Mouse (Mus musculus): Measurements from ENCODE around the gene Olfr1328.
"Not testable (repeated sequence)": the region's sequence is repeated elsewhere in the genome, so short reads cannot be mapped to it uniquely, and the experiment has no call there.

Gene Olfr1328

DNA sequence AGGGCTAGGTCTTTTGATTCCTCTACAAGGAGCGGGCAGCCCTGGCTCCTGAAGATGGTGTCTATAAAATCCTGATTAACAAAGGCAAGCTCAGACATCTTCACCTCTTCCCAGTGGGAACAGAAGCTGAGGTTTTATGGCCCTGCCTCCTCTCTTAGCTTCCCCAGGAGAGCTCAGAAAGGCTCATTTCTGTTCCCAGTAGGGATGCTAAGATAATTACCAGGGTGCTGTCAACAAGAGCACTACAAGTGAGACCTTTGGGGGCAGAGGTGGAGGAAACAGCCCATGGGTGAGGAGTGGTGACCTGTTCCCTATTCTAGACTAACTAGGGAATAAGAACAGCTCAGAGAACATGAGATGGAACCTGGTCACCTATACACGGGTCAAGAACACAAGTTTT is at the start of gene Olfr1328:
Gene Olfr1328, minus strand, starts transcription at position 101 of the 400 bp plus-strand sequence.
- DNase-seq = no peak

DNA sequence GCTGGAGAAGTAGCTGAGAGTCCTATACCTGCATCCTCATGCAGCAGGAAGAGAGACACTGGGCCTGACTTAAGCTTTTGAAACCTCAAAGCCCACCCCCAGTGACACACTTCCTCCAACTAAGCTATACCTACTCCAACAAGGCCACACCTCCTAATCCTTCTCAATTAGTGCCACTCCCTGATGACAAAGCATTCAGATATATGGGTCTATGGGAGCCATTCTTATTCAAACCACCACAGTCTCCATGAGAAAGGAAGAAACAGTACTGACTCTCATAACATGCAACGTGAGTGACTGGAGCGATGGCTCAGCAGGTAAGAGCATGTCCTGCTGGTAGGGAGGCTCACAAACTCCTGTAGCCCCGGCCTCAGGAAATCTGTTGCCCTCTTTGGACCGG is 46.9 kb upstream of the Olfr1328 start:
- DNase-seq = no peak

DNA sequence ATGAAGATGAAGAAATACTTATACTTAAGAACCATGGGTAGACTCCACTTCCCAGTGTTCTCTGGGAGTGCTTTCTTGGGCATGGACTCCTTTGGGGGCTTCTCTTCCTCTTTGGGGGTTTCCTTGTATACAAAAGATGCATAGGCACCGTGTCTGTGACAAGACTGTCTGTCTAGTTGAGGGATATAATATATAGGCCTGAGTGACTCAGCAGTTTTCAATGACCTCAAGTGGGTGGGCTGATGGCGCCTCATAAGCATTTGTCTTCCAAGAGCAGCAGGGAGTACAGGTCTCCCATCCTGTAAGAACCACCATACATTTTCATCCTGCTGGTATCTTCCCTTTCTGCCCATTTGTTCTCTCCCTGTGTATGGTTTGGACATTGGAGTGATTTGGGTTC is 34.9 kb upstream of the Olfr1328 start:
- no peak for DNase-seq

DNA sequence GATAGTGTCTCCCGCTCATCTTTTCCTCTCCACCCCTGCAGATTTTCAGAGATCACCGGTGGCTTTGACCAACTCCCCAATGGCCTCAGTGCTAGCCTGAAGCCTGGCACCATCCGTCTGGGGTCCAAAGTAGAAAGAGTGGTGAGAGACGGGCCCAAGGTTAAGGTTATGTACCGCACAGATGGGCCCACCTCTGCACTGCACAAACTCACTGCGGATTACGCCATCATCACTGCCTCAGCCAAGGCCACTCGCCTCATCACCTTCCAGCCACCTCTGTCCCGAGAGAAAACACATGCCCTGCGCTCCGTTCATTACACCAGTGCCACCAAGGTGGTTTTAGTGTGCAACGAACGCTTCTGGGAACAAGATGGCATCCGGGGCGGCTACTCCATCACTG is 29.3 kb upstream of the Olfr1328 start:
- no peak for DNase-seq

DNA sequence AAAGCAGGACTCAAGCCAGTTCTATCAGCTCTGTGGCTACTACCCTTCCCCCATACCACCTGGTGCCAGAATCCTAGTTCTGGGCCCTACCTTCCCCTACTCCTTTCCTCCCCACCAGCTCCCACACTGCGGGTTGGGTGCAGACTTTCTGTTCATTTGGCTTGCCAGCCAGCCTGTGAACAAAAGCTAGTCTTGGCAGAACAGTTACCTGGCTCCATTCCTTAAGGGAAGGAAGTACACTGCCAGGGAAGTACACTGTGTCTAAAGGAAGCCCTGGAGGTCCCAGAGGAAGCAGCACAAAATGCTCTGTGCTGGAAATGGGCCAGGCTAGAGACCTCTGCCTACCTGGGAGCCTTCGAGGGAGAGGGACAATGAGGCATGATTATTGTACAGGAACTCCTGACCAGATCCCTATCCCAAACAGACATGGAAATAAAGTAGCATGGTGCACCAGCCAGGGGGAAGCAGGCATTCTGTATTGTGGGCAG is 22.8 kb upstream of the Olfr1328 start, which contains the start of gene Lao1:
Gene Lao1, plus strand, starts transcription at position 438 of the 488 bp plus-strand sequence.
- peak; percentile 68 to 77 for DNase-seq

DNA sequence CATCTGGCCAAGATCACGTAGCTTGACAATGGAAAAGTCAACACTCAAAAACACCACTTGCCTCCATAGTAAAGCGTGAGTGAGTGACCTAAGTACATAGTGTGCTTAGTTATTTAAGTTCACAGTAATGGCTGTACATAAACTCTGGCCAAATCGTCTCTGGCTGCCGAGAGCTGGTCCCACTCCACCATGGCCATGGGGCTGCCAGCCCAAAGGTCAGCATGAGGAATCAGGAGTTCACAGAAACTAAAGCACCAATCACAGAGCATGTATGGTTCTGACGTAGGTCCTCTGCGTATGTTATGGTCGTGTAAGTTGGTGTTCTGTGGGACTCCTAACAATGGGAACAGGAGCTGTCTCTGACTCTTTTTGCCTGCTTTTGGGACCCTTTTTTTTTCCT is 20.4 kb upstream of the Olfr1328 start:
- DNase-seq = no peak

DNA sequence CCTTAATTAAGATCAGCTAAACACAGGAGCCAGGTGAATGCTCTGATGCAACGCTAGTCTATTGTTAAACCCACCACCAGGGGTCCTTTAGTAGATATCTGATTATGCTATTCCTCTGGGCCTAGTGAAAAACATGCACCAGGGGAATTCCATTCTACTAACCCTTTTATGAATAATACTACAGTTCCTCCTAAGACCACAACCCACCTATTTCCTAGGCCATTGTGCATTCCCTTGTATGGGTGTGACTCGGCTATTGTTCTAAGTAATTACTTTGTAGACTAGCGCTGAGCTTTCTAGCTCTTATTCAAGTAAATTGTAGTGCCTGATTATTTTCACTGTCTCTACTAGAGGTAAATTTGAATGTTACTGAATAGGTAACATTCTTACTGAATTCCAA is 7.1 kb downstream of the Olfr1328 start:
- not testable (repeated sequence) for DNase-seq

DNA sequence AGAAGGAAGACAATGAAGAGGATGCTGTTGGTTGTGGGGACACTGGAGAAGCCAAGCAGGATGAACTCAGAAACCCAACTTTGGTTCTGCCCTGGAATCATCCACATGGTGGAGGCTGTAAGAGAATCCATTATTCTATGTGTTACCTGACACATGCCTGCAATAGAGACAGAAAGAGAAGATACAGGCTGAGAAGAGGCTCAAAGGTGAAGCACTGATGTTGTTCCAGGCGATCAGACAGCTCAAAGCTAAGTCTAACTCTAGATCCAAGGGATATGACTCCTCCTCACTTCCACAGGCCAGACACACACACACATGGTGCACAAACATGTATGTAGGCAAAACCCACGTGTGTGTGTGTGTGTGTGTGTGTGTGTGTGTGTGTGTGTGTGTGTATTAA is 21.0 kb downstream of the Olfr1328 start, which contains the start of gene Olfr1329:
Gene Olfr1329, minus strand, starts transcription at position 101 of the 400 bp plus-strand sequence.
- not testable (repeated sequence) for DNase-seq

DNA sequence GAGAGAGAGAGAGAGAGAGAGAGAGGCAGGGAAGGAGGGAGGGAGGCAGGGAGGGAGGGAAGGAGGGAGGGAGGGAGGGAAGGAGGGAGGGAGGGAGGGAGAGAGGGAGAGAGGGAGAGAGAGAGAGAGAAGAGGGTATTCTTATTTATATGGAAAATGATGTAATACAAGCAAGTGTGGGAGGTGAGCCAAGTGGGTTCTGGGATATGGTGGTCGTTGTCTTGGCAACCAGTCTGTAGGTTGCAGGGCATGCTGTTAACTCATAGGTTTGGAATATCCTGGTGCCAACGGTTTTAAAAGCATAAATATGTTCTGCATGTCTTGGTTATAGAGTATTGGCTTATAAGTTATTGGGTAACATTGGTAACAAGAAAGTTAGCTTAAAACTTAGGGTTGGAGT is 36.4 kb downstream of the Olfr1328 start:
- no peak for DNase-seq

DNA sequence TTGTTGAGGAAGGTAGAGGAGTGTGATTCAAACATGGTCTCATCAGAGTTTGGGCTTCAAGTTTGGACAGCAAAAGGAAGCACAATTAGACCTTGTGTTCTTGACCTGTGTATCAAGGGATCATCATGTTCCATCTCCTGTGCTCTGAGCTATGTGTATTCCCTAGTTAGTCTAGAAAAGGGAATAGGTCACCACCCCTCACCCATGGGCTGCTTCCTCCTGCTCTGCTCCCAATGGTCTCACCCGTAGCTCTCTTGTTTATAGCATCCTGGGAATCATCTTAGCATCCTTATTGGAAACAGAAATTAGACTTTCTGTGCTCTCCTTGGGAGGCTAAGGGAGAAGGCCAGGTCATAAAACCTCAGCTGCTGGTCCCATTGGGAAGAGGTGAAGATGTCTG is 50.1 kb downstream of the Olfr1328 start, which contains the start of gene Olfr1330:
Gene Olfr1330, plus strand, starts transcription at position 301 of the 400 bp plus-strand sequence.
- no peak for DNase-seq
